Mouse (Mus musculus): ENCODE measurements at regions not wholly inside any gene's neighbourhood (a gene's known extent, or its start where the extent isn't known, plus 50 kb on each side); places are given as distances from the start of the nearest gene placed in this dataset.
"Not testable (repeated sequence)": the region's sequence is repeated elsewhere in the genome, so short reads cannot be mapped to it uniquely, and the experiment has no call there.

DNA sequence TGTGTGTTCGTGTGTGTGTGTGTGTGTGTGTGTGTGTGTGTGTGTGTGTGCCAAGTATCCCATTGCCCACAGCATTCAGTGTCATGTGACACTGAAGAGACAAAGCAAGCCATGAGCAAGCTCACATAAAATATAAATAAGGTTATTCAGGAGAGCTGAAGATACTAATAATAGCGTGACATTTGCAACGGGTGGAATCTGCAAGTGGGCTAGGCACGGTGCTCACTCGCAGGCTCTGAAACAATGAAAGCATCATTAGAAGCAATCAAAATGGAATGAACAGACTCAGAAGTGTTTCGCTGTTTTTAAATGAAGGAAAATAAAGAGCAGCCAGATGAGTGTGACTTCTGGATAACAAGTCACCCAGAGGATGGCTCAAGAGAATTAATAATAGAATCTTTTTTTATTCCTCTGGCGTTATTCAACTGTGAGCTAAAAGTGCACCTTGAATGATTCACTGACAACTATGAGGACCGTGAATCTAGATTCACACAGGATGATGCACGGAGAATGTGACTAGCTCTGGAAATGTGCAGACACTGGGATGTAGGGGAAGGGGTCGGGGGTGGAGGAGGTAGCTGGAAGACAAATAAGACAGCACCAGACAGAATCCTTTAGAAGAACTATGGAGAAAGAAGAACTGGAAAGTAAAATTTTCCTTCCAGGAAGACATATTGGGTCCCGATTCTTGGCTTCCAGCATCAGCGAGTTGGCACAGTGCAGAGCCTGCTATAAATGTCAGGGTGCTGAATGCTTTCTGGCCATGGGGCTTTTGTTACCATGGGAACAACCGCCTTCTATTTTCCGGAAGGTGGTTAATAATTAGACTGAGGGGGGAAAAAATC lies 55.3 kb downstream of the Actbl2 start:
- ChIA-PET CTCF (no interaction called here), POLR2A (interaction anchor here in 1 of 4 experiments (0.6 to 0.7 kb wide), 2 partner anchors 74 to 1087 kb away, joined by 3 to 4 read pairs; no protein-coding TSS in a partner anchor)

DNA sequence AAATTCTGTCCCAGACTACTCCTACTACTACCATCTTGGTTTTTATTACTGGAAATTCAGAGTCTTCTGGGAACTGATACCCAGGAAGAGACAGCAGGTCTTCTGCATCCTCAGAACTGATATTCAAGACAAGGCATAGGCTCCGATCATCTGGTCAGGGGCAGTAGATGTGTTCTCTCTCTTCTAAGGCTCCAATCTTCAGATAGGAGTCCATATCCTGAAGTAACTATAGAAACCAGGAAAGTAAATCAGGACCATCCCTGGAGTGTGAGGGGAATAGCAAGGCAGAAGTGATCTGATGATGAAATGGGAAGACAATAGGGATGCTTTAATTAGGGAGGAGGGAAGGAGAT lies 55.9 kb downstream of the Actbl2 start:
- ChIA-PET CTCF (no interaction called here), POLR2A (no interaction called here)

DNA sequence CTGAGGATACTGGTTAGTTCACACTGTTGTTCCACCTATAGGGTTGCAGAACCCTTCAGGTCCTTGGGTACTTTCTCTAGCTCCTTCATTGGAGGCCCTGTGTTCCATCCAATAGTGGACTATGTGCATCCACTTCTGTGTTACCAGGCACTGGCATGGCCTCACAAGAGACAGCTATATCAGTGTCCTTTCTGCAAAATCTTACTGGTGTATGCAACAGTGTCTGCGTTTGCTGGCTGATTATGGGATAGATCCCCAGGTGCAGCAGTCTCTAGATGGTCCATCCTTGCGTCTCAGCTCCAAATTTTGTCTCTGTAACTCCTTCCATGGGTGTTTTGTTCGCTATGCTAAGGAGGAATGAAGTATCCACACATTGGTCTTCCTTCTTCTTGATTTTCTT lies 58.7 kb downstream of the Actbl2 start:
- POLR2A ChIA-PET = interaction anchor here in 1 of 4 experiments (1.5 kb wide), 1 partner anchor 9 kb away, joined by 4 read pairs; no protein-coding TSS in a partner anchor
- CTCF ChIA-PET = not testable (repeated sequence)

DNA sequence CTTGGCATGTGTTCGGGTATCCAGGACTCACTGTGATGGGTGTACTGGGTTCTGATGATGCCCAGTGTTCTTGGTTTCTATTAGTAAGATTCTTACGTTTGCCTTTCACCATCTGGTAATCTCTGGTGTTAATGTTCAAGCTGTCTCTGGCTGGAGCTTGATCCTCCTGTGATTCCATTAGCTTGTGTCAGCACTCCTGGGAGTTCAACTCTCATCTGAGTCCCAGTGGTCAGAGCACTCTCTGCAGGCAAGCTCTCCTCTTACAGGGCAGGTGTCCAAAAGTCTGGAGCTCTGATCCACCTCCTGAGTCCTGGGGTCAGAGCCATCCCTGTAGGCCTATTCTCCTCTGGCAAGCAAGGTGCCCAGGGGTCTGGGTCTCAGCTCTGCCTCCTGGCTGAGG lies 63.1 kb downstream of the Actbl2 start:
- CTCF ChIA-PET, POLR2A ChIA-PET: not testable (repeated sequence)

DNA sequence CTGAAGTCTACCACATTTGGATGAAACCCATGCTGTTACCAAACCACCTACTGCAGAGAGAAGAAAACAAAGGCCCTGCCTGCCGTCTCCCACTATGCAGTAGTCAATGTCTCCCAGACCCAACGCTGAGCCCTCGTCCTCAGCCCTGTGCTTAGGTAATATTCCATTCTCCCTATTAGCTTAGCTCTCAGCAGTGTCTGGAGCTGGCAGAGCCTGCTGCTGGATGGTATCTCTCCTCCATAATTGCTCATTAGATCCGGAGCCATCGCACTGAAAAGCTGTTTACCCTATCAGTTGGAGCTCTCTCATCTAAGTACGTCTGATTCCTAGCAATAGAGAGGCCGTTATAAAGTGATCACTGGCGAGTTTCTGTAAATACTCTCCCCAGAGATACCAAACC lies 68.4 kb downstream of the Actbl2 start:
- ChIA-PET CTCF (interaction anchor here in 1 of 4 experiments (0.7 kb wide), 1 partner anchor 24 kb away, joined by 3 read pairs; no protein-coding TSS in a partner anchor), POLR2A (interaction anchor here in 2 of 4 experiments (0.7 to 1.2 kb wide), 2 partner anchors 10 to 30 kb away, joined by 4 read pairs; no protein-coding TSS in a partner anchor)

DNA sequence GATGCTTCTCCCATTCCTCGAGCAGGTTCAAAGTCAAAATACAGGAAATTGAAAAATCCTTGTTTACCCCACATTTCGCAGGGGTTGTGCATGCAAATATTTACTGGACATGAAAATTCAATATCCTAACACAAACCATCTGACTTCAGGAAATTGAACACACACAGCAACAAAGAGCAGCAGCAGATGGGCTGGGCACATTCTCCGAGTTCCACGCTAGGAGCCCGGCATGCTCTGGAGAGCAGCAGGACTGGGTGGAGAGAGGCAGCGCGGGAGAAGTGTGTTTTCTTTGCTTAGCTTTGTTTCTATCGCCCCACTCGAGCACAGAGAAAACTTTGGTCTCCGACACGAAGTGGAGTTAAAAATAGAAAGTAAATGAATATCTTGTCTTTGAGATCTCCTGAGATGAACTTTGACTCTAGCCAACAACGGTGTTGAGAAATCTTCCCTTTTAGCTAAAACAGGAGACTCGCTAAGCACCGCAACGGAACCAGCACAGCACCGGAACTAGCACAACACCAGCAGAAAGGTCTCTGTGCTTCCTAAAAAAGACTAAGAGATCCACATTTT lies 71.4 kb downstream of the Actbl2 start:
- ChIA-PET POLR2A (no interaction called here), CTCF (no interaction called here)

DNA sequence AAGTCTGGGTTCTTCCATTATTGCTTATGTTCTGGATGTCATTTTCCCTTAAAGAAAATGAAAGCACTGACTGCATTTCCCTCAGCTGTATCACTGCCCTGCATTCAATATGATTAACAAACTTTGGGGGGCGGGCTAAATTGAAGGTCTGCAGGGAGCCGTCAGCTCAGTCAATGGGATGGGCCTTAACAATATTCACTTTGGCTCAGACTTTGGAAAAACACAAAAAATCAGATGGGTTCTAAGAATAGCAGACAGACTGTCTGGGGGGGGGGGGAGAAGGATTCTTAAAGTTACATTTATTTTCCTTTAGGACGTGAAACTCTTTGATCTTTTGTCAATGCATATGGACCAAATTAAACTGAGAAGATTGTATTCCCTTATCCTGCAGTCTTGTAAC lies 78.2 kb downstream of the Actbl2 start:
- POLR2A ChIA-PET = interaction anchor here in 1 of 4 experiments (0.6 to 0.7 kb wide), 2 partner anchors 750 to 751 kb away, joined by 3 to 6 read pairs; no protein-coding TSS in a partner anchor
- CTCF ChIA-PET = no interaction called here

DNA sequence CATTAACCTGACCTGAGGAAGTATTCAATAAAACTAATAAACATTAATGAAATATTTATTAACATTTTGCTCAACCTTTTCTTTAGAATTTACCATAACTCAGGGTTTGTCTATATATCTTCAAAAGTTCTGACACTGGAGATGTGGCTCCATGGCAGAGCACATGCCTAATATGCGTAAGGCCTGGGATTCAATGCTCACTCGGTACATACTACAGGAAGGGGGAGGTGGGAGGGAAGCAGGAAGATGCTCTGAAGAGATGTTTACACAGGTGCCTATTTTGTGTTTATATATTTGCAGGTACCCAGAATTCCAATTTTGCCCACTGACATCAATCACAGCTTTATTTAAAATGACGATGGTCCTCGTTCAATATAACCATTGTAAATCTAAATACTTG lies 79.0 kb downstream of the Actbl2 start:
- CTCF ChIA-PET = interaction anchor here in 1 of 4 experiments (0.7 kb wide), 1 partner anchor 18 kb away, joined by 3 read pairs; no protein-coding TSS in a partner anchor
- POLR2A ChIA-PET = no interaction called here

DNA sequence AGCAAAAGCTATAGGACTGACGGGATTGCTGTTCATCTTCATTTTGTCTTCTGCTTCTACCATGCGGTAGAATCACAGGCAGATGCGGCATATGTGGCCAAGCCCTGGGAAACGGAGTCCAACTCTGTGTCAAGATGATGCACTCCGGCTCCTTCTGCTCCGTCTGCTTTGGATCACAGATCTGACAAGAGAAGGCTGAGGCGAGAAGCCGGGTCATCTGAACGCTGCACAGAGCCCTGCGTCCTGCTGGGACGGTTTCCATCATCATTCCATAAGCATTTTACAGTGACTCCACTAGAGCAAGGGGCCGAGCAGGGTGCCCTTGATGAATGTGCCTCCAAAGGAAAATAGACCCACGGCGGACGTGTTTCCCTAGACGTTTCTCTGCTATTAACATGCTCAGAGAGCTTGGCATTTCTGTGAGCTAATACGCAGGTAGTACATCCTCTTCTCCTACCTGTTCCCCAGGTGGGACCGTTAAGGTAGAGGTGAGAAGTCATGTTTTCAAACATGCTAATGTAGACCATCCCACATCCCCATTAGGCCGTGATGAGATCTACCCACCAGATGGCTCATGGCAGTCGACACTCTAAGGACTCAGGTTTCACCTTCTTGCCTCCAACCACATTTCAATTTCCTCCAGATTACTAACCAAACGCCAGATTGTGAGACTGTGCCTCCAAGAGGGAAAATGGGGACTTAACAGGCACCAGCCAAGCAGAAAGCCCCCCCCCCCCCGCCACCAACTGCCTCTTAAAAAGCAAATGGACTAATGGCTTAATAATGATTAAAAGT lies 79.6 kb downstream of the Actbl2 start:
- POLR2A ChIA-PET = no interaction called here
- CTCF ChIA-PET = interaction anchor here in 1 of 4 experiments (0.7 kb wide), 1 partner anchor 18 kb away, joined by 3 read pairs; no protein-coding TSS in a partner anchor

DNA sequence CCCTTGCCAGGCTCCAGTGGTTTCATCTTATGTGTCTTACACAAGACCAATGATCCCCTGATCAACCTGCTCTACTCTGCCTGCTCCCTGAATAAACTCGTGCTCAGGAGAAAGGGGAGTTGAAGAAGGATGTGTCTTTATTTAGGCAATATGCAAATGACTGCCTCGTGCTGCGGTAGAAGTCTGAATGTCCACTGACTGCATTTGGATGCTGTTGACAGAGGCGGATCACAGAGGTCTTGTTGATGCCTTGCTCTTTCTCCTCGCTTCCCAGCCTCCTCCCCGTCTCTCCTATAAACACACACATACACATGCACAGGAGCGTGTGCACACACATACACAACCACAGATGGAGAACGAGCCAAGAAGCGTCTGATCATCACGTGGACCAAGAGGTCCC lies 90.2 kb downstream of the Actbl2 start:
- CTCF ChIA-PET = no interaction called here
- POLR2A ChIA-PET = no interaction called here

DNA sequence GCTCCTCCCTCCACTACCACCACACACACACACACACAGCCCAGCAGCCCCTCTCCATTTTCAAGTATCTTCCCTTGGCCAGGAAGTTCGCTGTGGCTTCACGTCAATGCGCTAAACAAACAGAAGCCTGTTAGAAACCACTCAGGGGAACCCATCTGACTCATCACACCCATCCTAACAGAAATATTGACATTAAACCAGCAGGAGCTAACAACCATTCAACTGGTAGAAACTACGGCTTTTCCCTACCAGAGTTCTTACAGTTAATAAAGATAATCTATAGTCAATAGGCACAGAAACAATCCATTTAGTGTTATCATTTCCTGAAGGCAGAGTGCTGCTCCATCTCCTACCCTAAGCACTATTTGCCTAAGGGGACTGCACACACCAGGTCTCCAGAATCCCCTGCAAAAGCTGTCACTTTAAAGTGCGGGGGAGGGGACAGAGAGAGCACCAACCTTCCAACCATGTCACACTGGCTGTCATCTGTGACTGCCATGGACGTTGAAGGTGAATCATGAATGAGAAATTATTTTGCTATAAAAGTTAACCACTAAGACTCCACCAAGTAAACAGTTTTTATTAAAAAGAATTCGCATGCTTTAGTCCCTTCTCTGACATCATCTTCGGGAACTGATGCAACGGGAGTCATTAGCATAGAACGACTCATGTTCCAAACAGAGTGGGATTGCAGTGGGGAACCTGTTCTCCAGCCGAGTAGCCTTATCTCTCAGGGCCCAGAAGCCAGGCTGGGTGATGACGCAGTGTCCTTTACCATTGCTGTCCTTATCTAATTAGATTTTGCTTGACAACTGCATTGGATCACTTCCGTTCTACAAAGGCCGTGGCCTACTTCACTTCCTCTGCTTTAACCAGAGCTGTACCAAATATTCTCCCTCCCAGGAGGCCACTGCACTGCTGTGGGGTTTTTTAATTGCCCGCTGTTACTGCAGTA lies 91.0 kb downstream of the Actbl2 start:
- POLR2A ChIA-PET = no interaction called here
- CTCF ChIA-PET = interaction anchor here in 1 of 4 experiments (0.6 kb wide), 1 partner anchor 436 kb away, joined by 5 read pairs; no protein-coding TSS in a partner anchor

DNA sequence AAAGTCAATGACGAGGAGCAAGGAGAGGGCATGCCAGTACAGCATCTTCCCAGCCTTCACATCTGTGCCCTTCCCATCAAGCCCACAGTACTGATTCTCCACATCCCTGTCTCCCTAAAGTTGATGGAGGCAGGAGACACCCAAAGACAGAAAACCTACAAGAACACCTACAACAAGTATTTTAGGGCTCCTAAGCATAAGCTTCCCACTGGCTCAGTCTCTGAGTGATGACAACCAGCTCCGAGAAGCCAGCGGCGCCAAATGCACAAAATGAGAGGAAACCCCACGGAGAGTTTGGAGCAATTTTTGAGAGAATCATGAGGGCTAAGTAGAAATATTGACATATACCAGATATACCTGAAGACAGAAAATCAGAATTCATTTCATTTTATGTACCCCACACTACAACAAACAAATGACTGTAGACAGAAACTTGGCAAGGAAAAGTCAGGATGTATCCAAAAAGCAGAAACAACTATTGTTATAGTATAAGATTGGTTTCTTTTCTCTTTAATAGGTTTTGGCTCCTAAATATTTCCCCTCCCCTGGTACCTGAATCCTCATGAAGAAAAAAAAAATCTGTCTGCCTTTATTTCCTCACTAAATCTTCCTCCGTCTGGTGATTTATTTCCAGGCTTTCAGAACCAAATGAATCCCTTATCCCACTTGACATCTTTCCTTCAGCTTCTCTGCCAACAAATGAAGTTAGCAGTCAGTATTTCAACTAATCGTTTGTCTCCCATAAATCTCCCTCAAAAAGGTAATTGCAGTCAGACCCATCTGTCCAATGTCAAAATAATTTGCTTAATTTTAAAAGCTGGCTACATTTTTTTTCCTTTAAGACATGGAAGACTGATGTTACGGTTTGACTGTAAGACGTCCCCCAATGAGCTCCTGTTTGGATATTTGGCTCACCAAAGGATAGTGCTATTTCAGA lies 102.0 kb downstream of the Actbl2 start:
- CTCF ChIA-PET = no interaction called here

DNA sequence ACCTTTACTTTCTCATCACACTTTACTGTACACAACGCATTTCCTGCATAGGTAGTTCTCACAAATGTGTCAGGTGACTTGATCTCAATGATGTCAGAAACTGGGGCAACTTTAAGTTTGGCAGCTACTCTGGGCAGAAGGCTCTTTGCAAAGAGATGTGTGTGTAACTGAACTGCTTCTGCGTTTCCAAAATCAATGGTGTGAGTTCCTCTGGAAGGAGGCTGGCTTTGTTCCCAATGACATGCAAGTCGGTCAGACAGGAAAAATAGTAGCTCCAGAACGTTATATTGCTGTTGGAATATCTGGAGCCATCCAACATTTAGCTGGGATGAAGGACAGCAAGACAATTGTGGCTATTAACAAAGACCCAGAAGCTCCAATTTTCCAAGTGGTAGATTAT lies 106.6 kb downstream of the Actbl2 start:
- POLR2A ChIA-PET = no interaction called here
- CTCF ChIA-PET = no interaction called here

More for the DNA sequence above, 102.0 kb downstream of the Actbl2 start:
- POLR2A ChIA-PET = no interaction called here

DNA sequence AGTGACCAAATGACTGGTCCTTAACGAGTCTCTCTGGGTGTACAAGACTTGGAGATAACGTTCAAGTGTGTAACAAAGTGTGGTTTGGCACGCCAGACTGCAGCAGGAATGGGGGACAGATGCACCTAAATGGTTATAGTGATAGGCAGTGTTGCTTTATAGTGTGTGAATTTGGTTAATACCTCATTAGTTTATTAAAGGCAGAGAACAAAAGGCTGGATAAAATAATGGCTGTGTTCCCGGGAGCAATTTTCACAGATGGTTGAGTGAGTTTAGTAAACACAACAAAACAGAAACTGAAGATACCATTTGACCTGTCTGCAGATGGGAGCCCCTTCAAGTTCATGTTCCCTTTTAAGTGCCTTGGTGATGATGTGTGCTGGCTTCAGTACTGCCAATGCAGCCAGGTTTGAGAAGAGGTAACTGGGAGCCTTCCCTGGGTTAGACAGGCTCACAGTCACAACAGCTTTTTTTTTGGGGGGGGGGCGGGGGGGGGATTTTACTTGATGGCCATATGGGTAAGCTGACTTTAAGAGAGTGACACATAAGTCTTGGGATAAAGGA lies 108.4 kb downstream of the Actbl2 start:
- CTCF ChIA-PET = no interaction called here
- POLR2A ChIA-PET = interaction anchor here in 1 of 4 experiments (0.7 kb wide), 1 partner anchor 103 kb away, joined by 4 read pairs; no protein-coding TSS in a partner anchor

DNA sequence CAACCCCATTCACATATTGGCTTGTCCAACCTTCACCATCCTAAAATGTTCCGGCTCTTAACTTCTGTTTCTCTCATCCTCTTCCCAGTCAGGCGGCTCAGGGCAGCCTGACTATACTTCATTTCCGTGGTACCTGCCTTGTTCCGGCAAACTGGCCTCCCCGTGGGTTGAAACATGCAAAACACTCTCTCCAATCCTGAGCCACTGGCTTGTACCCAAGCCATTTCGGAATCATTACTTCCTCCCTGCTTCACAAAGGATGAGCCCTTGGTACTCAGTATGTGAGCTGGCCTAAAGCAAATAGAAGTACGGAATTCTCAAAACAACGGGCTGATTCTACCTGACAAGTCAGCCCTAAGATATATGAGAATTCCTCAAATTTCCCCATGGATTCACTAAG lies 112.1 kb downstream of the Actbl2 start:
- POLR2A ChIA-PET = no interaction called here
- CTCF ChIA-PET = no interaction called here

DNA sequence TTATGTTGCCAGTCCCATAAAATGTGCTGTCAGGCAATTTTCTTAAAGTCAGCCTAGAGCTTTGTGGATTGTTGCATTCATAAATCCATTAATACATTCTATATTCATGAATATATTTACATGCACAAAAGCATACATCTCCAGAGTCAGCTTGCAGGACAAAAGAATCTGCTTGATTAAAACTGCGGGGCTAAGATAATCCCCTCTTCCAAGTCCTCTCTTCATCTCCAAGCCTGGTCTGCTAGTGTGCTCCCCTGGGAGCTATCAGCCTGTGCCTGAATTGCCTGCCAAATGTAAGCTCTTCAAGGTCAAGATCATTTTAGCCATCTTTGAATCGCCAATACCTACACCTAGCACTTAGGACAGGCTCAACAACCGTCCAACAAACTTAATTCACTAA lies 112.8 kb downstream of the Actbl2 start:
- ChIA-PET POLR2A (no interaction called here), CTCF (interaction anchor here in 1 of 4 experiments (0.5 kb wide), 1 partner anchor 1411 kb away, joined by 11 read pairs; no protein-coding TSS in a partner anchor)

DNA sequence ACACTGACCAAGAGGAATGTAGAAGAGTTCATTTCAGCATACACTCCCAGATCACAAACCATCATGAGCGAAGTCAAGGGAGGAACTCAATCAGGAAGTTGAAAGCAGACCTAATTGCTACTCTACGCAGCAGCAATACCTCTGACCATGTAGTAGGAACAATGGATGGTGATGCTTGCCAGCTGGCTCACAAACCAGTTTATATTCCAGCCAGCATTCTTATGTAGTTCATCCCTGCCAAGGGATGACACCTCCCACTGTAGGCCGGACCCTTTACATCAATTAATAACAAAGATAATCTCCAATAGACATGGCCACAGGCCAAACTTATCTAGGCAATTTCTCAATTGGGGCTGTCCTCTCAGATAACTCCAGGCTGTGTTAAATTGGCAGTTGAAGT lies 115.1 kb downstream of the Actbl2 start:
- CTCF ChIA-PET = interaction anchor here in 1 of 4 experiments (0.6 kb wide), 1 partner anchor 10 kb away, joined by 8 read pairs; no protein-coding TSS in a partner anchor

More for the DNA sequence above, 115.1 kb downstream of the Actbl2 start:
- POLR2A ChIA-PET = interaction anchor here in 1 of 4 experiments (0.6 kb wide), 1 partner anchor 116 kb away, joined by 3 read pairs; no protein-coding TSS in a partner anchor

All from embryonic stem cell, embryonic (primary cell).